Mouse (Mus musculus) T-helper 2 cell (primary cell): ENCODE data around the gene Foxc2.
"Not testable (repeated sequence)": the region's sequence is repeated elsewhere in the genome, so short reads cannot be mapped to it uniquely, and the experiment has no call there.

ENCODE experiments used
- in situ Hi-C: fragments of 300-600 bp; cut with MboI, MseI; formaldehyde crosslinking; loops from one replicate; pipeline ENCODE4 v1.15.1; 2025; ENCODE audit warnings: high pct_unique_total_duplicates

Gene Foxc2

GRCm38 (mm10) chr8:121134102-121134501, 18.1 kb downstream of the Foxc2 start:
- in situ Hi-C loops: no loop called here

- in situ Hi-C loops: no loop called here
Measured at GRCm38 (mm10) chr8:121134512-121134911, 18.5 kb downstream of the Foxc2 start.

- in situ Hi-C loops: no loop called here
Measured at GRCm38 (mm10) chr8:121136856-121137255, 20.9 kb downstream of the Foxc2 start.

GRCm38 (mm10) chr8:121145457-121146134, 29.6 kb downstream of the Foxc2 start:
- in situ Hi-C loops: not testable (repeated sequence)

GRCm38 (mm10) chr8:121148573-121149083, 32.7 kb downstream of the Foxc2 start:
- in situ Hi-C loops: no loop called here

- in situ Hi-C loops: no loop called here
Measured at GRCm38 (mm10) chr8:121152394-121152793, 36.4 kb downstream of the Foxc2 start.

- in situ Hi-C loops: no loop called here
Measured at GRCm38 (mm10) chr8:121156990-121157491, 41.1 kb downstream of the Foxc2 start.

- in situ Hi-C loops: no loop called here
Measured at GRCm38 (mm10) chr8:121158812-121159211, 42.8 kb downstream of the Foxc2 start.

GRCm38 (mm10) chr8:121161437-121161836, 45.5 kb downstream of the Foxc2 start:
- in situ Hi-C loops: no loop called here

- in situ Hi-C loops: no loop called here
Measured at GRCm38 (mm10) chr8:121162413-121162812, 46.4 kb downstream of the Foxc2 start.

GRCm38 (mm10) chr8:121162906-121163695, 47.1 kb downstream of the Foxc2 start:
- in situ Hi-C loops: no loop called here

GRCm38 (mm10) chr8:121164017-121164469, 48.1 kb downstream of the Foxc2 start:
- in situ Hi-C loops: no loop called here

GRCm38 (mm10) chr8:121168033-121168432, 52.1 kb downstream of the Foxc2 start:
- in situ Hi-C loops: no loop called here
